Mouse (Mus musculus) brown adipose tissue, adult 24 weeks (tissue): ENCODE results near the gene Akr1c14. TPM values are rescaled to one million over a fixed set of nuclear protein-coding genes. Genes with fewer than 3 reads are reported as not detected.
"Not testable (repeated sequence)": the region's sequence is repeated elsewhere in the genome, so short reads cannot be mapped to it uniquely, and the experiment has no call there.

Experiments used
- H3K27ac ChIP-seq: fragments of 200-500 bp; replicated peaks from 2 replicates; pipeline ENCODE4 v1.5.1; 2012; ENCODE audit warnings: low read depth, mild to moderate bottlenecking, low read length
- H3K4me1 ChIP-seq: fragments of 200-500 bp; 2 replicates; pipeline ENCODE4 v1.6.1; 2012; ENCODE audit warnings: low read length, mixed read lengths; ENCODE audit not compliant: control insufficient read depth, insufficient read depth, insufficient read length
- H3K4me3 ChIP-seq: fragments of 200-500 bp; 2 replicates; pipeline ENCODE4 v1.5.1; 2012; ENCODE audit warnings: low read depth, mild to moderate bottlenecking, low read length, moderate library complexity; ENCODE audit not compliant: insufficient read depth
- polyA plus RNA-seq: library from polyadenylated mRNA; stranded (reverse); fragments of >200 nt; gene quantifications from 2 replicates; pipeline ENCODE4 v1.2.4, GENCODE M21; 2012; ENCODE audit not compliant: missing spikeins, insufficient read depth, insufficient read length

The Akr1c14 gene
- polyA plus RNA-seq, 1 experiment: 1.3 TPM

DNA sequence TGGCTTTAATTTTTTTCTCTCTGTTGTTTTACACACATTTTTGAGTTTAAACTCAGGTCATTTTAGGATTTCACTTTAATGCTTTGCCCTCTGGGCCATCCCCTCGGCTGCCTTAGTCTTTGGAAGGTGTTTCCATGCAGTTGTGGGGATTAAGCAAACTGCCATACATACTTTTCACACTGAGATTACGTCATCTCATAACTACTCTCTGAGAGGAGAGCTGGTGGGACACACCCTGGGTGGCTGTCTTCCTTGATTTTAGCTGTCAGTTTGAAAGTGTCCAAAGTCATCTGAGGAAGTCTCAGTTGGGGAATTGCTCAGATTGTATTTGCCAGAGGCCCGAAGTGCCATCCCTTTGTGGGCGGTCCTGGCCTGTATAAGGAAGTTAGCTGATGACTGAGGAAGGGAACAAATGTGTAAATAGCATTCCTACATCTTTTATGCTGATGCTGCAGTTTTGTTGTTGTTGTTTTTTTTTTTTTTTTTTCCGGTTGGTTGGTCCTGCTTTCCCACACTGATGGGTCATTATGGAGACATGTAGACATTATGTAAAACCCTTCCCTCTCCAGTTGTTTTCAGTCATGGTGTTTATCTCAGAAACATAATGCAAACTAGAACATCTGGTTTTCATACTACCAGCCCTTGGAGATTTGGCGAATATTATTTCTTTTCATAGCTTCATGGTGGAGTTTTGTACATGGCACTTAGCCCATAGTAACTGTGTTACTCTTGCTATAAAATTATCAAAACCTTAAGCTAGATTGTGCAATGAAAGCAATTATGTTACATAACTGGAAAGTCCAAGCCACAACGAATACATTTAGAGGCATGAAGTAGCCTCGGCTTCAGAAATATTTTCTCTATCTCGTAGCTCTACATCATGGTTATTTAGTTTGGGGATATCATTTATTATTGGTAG is 28.0 kb downstream of the Akr1c14 start:
- Histone ChIP-seq H3K27ac (no peak overlapping the region), H3K4me1 (no peaks in the 10 kb centered on the region), H3K4me3 (no peak overlapping the region)

DNA sequence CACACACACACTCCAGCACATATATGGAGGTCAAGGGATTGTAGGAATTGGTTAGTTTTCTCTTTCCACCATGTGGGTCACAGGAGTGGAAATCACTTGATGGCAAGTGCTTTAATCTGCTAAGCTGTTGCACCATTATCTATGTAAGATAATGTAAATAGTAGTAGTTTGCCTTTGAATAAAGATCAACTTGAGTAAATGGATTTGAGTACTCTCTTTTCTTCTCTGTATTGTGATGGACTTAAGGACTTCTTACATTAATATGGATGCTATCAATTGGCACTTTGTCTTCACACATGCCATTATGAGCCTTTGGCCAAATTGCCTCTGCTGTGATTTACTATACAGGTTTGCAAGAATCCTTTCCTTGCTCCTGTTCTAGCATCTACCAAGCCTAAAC is 31.1 kb downstream of the Akr1c14 start:
- H3K27ac ChIP-seq: no peak overlapping the region
- H3K4me1 ChIP-seq: no peaks in the 10 kb centered on the region
- H3K4me3 ChIP-seq: no peak overlapping the region

- H3K27ac ChIP-seq: no peak overlapping the region
- no peaks in the 10 kb centered on the region for H3K4me1 ChIP-seq
- no peak overlapping the region for H3K4me3 ChIP-seq
Measured at GRCm38 (mm10) chr13:4101691-4102090, 52.9 kb downstream of the Akr1c14 start.

DNA sequence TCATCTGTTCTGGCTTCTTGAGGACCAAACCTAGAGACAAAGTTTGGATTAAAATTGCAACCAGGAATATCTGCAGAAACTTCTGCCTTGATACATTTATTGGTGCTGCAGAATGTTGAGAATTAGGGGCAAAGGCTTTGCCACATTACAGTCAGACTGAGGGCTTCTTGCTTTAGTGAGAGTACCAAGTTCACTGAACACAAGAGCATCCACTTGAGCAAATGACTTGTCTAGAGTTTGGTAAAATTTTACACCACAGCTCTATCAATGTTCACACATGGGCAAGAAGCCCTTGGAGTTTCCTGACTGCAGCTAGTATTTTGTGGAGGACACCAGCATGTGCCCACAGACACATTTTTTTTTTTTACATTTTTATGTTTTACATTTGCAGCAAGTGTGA is 53.9 kb downstream of the Akr1c14 start:
- Histone ChIP-seq H3K27ac (no peak overlapping the region), H3K4me3 (no peak overlapping the region), H3K4me1 (no peaks in the 10 kb centered on the region)

DNA sequence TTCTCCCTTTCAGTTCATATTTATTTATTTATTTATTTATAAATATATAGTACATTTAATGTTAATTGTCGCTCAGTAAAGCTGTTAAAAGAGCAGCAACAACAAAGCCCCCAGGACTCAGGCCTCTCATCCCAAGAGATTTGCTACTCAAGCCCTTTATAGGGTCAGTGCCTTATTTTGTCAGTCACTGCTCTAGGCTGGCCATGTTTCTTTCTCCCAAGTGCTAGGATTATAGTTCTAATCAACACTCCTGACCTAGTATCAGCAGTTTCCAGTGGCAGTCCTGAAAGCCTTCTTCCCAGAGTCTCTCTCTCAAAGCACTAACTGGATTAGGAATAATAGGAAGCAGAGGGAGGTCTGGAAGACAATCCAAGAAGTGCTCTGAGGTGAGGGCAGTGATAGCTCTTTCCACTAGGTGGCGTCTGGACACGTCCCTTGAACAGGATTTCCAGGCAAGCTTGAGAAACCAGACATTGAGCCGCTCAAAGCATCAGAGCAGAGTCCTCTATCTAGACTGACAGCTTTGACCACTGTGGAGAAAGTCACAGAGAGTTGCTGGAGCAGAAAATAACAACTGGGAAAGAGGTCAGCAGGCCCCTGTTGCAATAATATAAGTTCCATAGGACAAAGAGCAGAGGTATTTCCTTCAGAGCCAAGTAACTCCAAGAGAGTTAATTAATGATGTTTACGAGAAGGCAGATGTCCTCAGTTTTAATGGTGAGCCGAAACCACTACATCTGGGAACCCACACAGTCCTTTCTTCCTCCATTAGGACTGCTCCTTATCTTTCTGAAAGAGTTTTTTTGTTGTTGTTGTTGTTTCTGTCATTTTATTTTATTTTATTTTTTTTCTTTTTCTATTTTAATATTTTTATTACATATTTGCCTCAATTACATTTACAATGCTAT is 61.7 kb downstream of the Akr1c14 start:
- Histone ChIP-seq H3K27ac (no peak overlapping the region), H3K4me1 (no peaks in the 10 kb centered on the region), H3K4me3 (no peak overlapping the region)

GRCm38 (mm10) chr13:4119181-4119904 is 70.5 kb downstream of the Akr1c14 start:
- Histone ChIP-seq H3K4me3 (no peak overlapping the region), H3K4me1 (no peaks in the 10 kb centered on the region), H3K27ac (no peak overlapping the region)

GRCm38 (mm10) chr13:4123146-4123545 is 74.3 kb downstream of the Akr1c14 start:
- Histone ChIP-seq H3K27ac (no peak overlapping the region), H3K4me3 (no peak overlapping the region), H3K4me1 (no peaks in the 10 kb centered on the region)

DNA sequence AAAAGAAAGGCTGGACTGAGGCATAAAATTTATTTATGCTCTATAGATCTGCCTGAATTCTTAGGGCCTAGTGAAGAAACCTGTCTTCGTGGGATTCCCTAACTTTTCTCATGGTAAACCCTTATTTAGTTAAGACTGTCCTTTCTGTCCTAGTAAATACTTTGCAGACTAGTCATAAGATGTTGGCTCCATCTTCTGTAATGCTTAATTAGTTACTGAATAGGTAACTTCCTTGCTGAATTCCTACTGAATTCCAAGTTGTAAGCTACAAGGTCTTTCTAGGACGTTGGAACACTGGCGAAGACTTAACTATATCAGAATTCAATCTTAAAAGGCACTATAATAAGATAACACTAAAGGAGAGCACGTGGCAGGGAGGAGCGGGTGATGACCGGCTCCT is 75.7 kb downstream of the Akr1c14 start:
- H3K27ac ChIP-seq, H3K4me3 ChIP-seq, H3K4me1 ChIP-seq: not testable (repeated sequence)

GRCm38 (mm10) chr13:4125846-4126245 is 77.0 kb downstream of the Akr1c14 start:
- H3K4me3 ChIP-seq: not testable (repeated sequence)

GRCm38 (mm10) chr13:4129100-4129499 is 80.3 kb downstream of the Akr1c14 start:
- H3K27ac ChIP-seq: no peak overlapping the region
- no peaks in the 10 kb centered on the region for H3K4me1 ChIP-seq
- H3K4me3 ChIP-seq: no peak overlapping the region

More at GRCm38 (mm10) chr13:4125846-4126245, 77.0 kb downstream of the Akr1c14 start:
- not testable (repeated sequence) for H3K27ac ChIP-seq, H3K4me1 ChIP-seq

DNA sequence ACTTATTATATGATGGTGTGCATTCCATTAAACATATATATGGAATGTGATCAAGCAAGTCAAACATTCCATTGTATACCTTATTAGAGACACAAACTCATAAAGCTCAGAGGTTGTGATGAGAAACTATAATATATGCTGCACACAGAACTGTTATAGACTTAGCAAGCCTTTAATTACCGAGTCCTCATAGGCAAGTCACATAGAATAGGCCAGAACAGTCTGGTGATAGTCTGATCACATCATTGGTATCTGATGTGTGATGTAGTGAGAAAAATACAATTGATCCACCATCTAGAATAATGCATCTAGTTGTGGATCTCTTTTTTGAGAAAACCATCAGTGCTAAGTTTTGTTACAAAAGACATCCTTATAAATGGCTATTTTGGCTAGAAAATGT is 82.5 kb downstream of the Akr1c14 start:
- Histone ChIP-seq H3K27ac (no peak overlapping the region), H3K4me1 (no peaks in the 10 kb centered on the region), H3K4me3 (no peak overlapping the region)

- H3K4me3 ChIP-seq: no peak overlapping the region
- no peaks in the 10 kb centered on the region for H3K4me1 ChIP-seq
Measured at GRCm38 (mm10) chr13:4131721-4132120, 82.9 kb downstream of the Akr1c14 start.

GRCm38 (mm10) chr13:4133070-4133469 is 84.3 kb downstream of the Akr1c14 start:
- H3K27ac ChIP-seq: no peak overlapping the region
- no peaks in the 10 kb centered on the region for H3K4me1 ChIP-seq
- no peak overlapping the region for H3K4me3 ChIP-seq

More at GRCm38 (mm10) chr13:4131721-4132120, 82.9 kb downstream of the Akr1c14 start:
- H3K27ac ChIP-seq: no peak overlapping the region
